Mouse (Mus musculus): ENCODE results near the gene Drd1. TPM values are rescaled to one million over a fixed set of nuclear protein-coding genes. Genes with fewer than 3 reads are reported as not detected.

Drd1 gene
- polyA plus RNA-seq, 1 experiment from 2014 or later: 0.19 TPM

GRCm38 (mm10) chr13:54040256-54040655 is 15.2 kb downstream of the Drd1 start:
- H3K4me3 ChIP-seq (ENCODE audit: low read depth, low read length): no peak overlapping the region
- no peaks in the 10 kb centered on the region for H3K9me3 ChIP-seq (ENCODE audit: control insufficient read depth, low read length)
- ATAC-seq (replicated peaks; ENCODE audit: low FRiP score): no peak
- no peak for DNase-seq (ENCODE audit: low spot score)
- no peak overlapping the region for H3K27ac ChIP-seq (ENCODE audit: low read depth, low read length)
- no peak overlapping the region for H3K9ac ChIP-seq (ENCODE audit: low read length)
- H3K4me1 ChIP-seq (replicated peaks; ENCODE audit: control insufficient read depth, insufficient read depth, low read length): no peaks in the 10 kb centered on the region
- 94% methylated on average over 2 of the region's 2 CpGs for WGBS
- H3K36me3 ChIP-seq (ENCODE audit: control insufficient read depth, insufficient read depth, low read length): no peaks in the 10 kb centered on the region
- H3K27me3 ChIP-seq (ENCODE audit: control insufficient read depth, insufficient read depth, low read length): no peaks in the 10 kb centered on the region
- H3K4me2 ChIP-seq (ENCODE audit: low read depth, low read length, severe bottlenecking): no peak overlapping the region

GRCm38 (mm10) chr13:54037936-54038335 is 17.6 kb downstream of the Drd1 start:
- Histone ChIP-seq H3K27me3 (ENCODE audit: control insufficient read depth, insufficient read depth, low read length) (no peaks in the 10 kb centered on the region), H3K9ac (ENCODE audit: low read length) (no peak overlapping the region), H3K36me3 (ENCODE audit: control insufficient read depth, insufficient read depth, low read length) (no peaks in the 10 kb centered on the region), H3K9me3 (ENCODE audit: control insufficient read depth, low read length) (no peaks in the 10 kb centered on the region), H3K4me3 (ENCODE audit: low read depth, low read length) (no peak overlapping the region), H3K27ac (ENCODE audit: low read depth, low read length) (no peak overlapping the region), H3K4me1 (replicated peaks; ENCODE audit: control insufficient read depth, insufficient read depth, low read length) (no peaks in the 10 kb centered on the region), H3K4me2 (ENCODE audit: low read depth, low read length, severe bottlenecking) (no peak overlapping the region)
- ATAC-seq (replicated peaks; ENCODE audit: low FRiP score) (no peak), DNase-seq (ENCODE audit: low spot score) (no peak)
- 94% methylated on average over 4 of the region's 4 CpGs for WGBS

- no peak overlapping the region for H3K4me3 ChIP-seq (ENCODE audit: low read depth, low read length)
- ATAC-seq (replicated peaks; ENCODE audit: low FRiP score): no peak
- no peak overlapping the region for H3K27ac ChIP-seq (ENCODE audit: low read depth, low read length)
- H3K9ac ChIP-seq (ENCODE audit: low read length): no peak overlapping the region
- H3K4me1 ChIP-seq (replicated peaks; ENCODE audit: control insufficient read depth, insufficient read depth, low read length): no peaks in the 10 kb centered on the region
- H3K27me3 ChIP-seq (ENCODE audit: control insufficient read depth, insufficient read depth, low read length): no peaks in the 10 kb centered on the region
- H3K4me2 ChIP-seq (ENCODE audit: low read depth, low read length, severe bottlenecking): no peak overlapping the region
- DNase-seq (ENCODE audit: low spot score): no peak
- H3K9me3 ChIP-seq (ENCODE audit: control insufficient read depth, low read length): no peaks in the 10 kb centered on the region
- H3K36me3 ChIP-seq (ENCODE audit: control insufficient read depth, insufficient read depth, low read length): no peaks in the 10 kb centered on the region
- WGBS: 73% methylated on average over 1 of the region's 1 CpGs
Measured at GRCm38 (mm10) chr13:54035541-54035940, 20.0 kb downstream of the Drd1 start.

- no peak overlapping the region for H3K27ac ChIP-seq (ENCODE audit: low read depth, low read length)
- no peak overlapping the region for H3K9ac ChIP-seq (ENCODE audit: low read length)
- no peaks in the 10 kb centered on the region for H3K4me1 ChIP-seq (replicated peaks; ENCODE audit: control insufficient read depth, insufficient read depth, low read length)
- H3K9me3 ChIP-seq (ENCODE audit: control insufficient read depth, low read length): no peaks in the 10 kb centered on the region
- no peak overlapping the region for H3K4me2 ChIP-seq (ENCODE audit: low read depth, low read length, severe bottlenecking)
- ATAC-seq (replicated peaks; ENCODE audit: low FRiP score) (no peak), DNase-seq (ENCODE audit: low spot score) (no peak)
- WGBS: 83% methylated on average over 4 of the region's 4 CpGs
- H3K36me3 ChIP-seq (ENCODE audit: control insufficient read depth, insufficient read depth, low read length): no peaks in the 10 kb centered on the region
- no peak overlapping the region for H3K4me3 ChIP-seq (ENCODE audit: low read depth, low read length)
- H3K27me3 ChIP-seq (ENCODE audit: control insufficient read depth, insufficient read depth, low read length): no peaks in the 10 kb centered on the region
Measured at GRCm38 (mm10) chr13:54033653-54034052, 21.9 kb downstream of the Drd1 start.

- 85% methylated on average over 7 of the region's 7 CpGs for WGBS
- ATAC-seq (replicated peaks; ENCODE audit: low FRiP score) (no peak), DNase-seq (ENCODE audit: low spot score) (no peak)
- no peaks in the 10 kb centered on the region for H3K4me1 ChIP-seq (replicated peaks; ENCODE audit: control insufficient read depth, insufficient read depth, low read length)
- H3K4me2 ChIP-seq (ENCODE audit: low read depth, low read length, severe bottlenecking): no peak overlapping the region
- H3K36me3 ChIP-seq (ENCODE audit: control insufficient read depth, insufficient read depth, low read length): no peaks in the 10 kb centered on the region
- H3K9me3 ChIP-seq (ENCODE audit: control insufficient read depth, low read length): no peaks in the 10 kb centered on the region
- no peak overlapping the region for H3K4me3 ChIP-seq (ENCODE audit: low read depth, low read length)
- no peaks in the 10 kb centered on the region for H3K27me3 ChIP-seq (ENCODE audit: control insufficient read depth, insufficient read depth, low read length)
- H3K9ac ChIP-seq (ENCODE audit: low read length): no peak overlapping the region
- no peak overlapping the region for H3K27ac ChIP-seq (ENCODE audit: low read depth, low read length)
Measured at GRCm38 (mm10) chr13:54027079-54027478, 28.4 kb downstream of the Drd1 start.

- ATAC-seq (replicated peaks; ENCODE audit: low FRiP score): no peak
- H3K9ac ChIP-seq (ENCODE audit: low read length): no peak overlapping the region
- no peaks in the 10 kb centered on the region for H3K36me3 ChIP-seq (ENCODE audit: control insufficient read depth, insufficient read depth, low read length)
- DNase-seq (ENCODE audit: low spot score): no peak
- no peaks in the 10 kb centered on the region for H3K27me3 ChIP-seq (ENCODE audit: control insufficient read depth, insufficient read depth, low read length)
- H3K9me3 ChIP-seq (ENCODE audit: control insufficient read depth, low read length): no peaks in the 10 kb centered on the region
- no peaks in the 10 kb centered on the region for H3K4me1 ChIP-seq (replicated peaks; ENCODE audit: control insufficient read depth, insufficient read depth, low read length)
- no peak overlapping the region for H3K27ac ChIP-seq (ENCODE audit: low read depth, low read length)
- no peak overlapping the region for H3K4me3 ChIP-seq (ENCODE audit: low read depth, low read length)
- WGBS: 77% methylated on average over 5 of the region's 5 CpGs
- no peak overlapping the region for H3K4me2 ChIP-seq (ENCODE audit: low read depth, low read length, severe bottlenecking)
Measured at GRCm38 (mm10) chr13:54023311-54023710, 32.2 kb downstream of the Drd1 start.

- H3K27me3 ChIP-seq (ENCODE audit: control insufficient read depth, insufficient read depth, low read length): no peaks in the 10 kb centered on the region
- H3K27ac ChIP-seq (ENCODE audit: low read depth, low read length): no peak overlapping the region
- ATAC-seq (replicated peaks; ENCODE audit: low FRiP score) (no peak), DNase-seq (ENCODE audit: low spot score) (no peak)
- H3K4me3 ChIP-seq (ENCODE audit: low read depth, low read length): no peak overlapping the region
- 94% methylated on average over 4 of the region's 4 CpGs for WGBS
- no peaks in the 10 kb centered on the region for H3K36me3 ChIP-seq (ENCODE audit: control insufficient read depth, insufficient read depth, low read length)
- no peaks in the 10 kb centered on the region for H3K4me1 ChIP-seq (replicated peaks; ENCODE audit: control insufficient read depth, insufficient read depth, low read length)
- H3K9ac ChIP-seq (ENCODE audit: low read length): no peak overlapping the region
- H3K9me3 ChIP-seq (ENCODE audit: control insufficient read depth, low read length): no peaks in the 10 kb centered on the region
- H3K4me2 ChIP-seq (ENCODE audit: low read depth, low read length, severe bottlenecking): no peak overlapping the region
Measured at GRCm38 (mm10) chr13:54008716-54009115, 46.8 kb downstream of the Drd1 start.

Other genes with a start within 250 kb of the Drd1 start
- gene Sfxn1, start 16.2 kb upstream of the Drd1 start, polyA plus RNA-seq (2014; fragmentation: Nextera tagmentation; extraction: Ambion mirVana): 94.5 and 96.9 TPM in 2 replicates
- gene Hrh2, start 136.4 kb upstream of the Drd1 start, polyA plus RNA-seq (2014; fragmentation: Nextera tagmentation; extraction: Ambion mirVana): not detected in 2 replicates

Measured in forebrain, embryonic 11.5 days (tissue).